Mouse (Mus musculus) limb, embryonic 10.5 days (tissue): Measurements from ENCODE around the gene Zw10. TPM values are rescaled to one million over a fixed set of nuclear protein-coding genes. Genes with fewer than 3 reads are reported as not detected.

Source experiments
- DNase-seq: peaks from one replicate; pipeline ENCODE4 v3.0.0-alpha.2; 2017; ENCODE audit warnings: low spot score
- H3K27ac ChIP-seq: fragments of 300-500 bp; sonication (generic); 2 replicates; pipeline ENCODE4 v1.5.1; 2016; ENCODE audit warnings: mild to moderate bottlenecking
- H3K27me3 ChIP-seq: fragments of 300-500 bp; sonication (generic); 2 replicates; pipeline ENCODE4 v1.6.1; 2016; ENCODE audit warnings: low read depth, mild to moderate bottlenecking; ENCODE audit not compliant: poor library complexity, severe bottlenecking
- H3K36me3 ChIP-seq: fragments of 300-500 bp; sonication (generic); 2 replicates; pipeline ENCODE4 v1.6.1; 2016; ENCODE audit warnings: mild to moderate bottlenecking, moderate library complexity
- H3K4me1 ChIP-seq: fragments of 300-500 bp; sonication (generic); 2 replicates; pipeline ENCODE4 v1.6.1; 2016
- H3K4me3 ChIP-seq: fragments of 300-500 bp; sonication (generic); 2 replicates; pipeline ENCODE4 v1.5.1; 2016; ENCODE audit warnings: mild to moderate bottlenecking, moderate library complexity
- H3K9me3 ChIP-seq: fragments of 300-500 bp; sonication (generic); replicated peaks from 2 replicates; pipeline ENCODE4 v1.6.1; 2016; ENCODE audit warnings: mild to moderate bottlenecking
- WGBS: fragments of 180-500 bp; shearing (Covaris S2); methylation state at CpG from one replicate; pipeline ENCODE4 v1.1.7; 2016; 5-methylcytosine and 5-hydroxymethylcytosine counted together
- polyA plus RNA-seq: library from polyadenylated mRNA; unstranded; fragments of >200 nt; fragmentation: Nextera tagmentation; extraction: Ambion mirVana; gene quantifications from 2 replicates; pipeline ENCODE4 v1.2.1, GENCODE M21; 2016

Zw10 gene
- polyA plus RNA-seq, 1 experiment from 2014 or later = 57.9 TPM

DNA sequence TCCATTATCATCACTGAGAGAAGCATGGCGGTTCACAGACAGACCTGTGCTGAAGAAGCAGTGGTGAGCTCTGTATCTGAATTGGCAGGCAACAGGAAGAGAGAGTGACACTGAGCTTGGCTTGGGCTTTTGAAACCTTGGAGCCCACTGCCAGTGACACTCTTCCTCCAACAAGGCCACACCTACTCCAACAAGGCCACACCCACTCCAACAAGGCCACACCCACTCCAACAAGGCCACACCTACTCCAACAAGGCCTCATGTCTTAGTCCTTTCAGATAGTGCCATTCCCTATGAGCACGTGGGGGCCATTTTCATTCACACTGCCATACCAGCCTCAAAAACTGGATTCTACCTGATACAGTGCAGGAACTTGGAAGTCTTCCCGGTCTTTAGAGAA, 43.5 kb downstream of the Zw10 start:
- WGBS = 94% methylated on average over 3 of the region's 3 CpGs
- DNase-seq = no peak
- H3K9me3 ChIP-seq = no peaks in the 10 kb centered on the region
- no peak overlapping the region for H3K27ac ChIP-seq
- no peak overlapping the region for H3K4me3 ChIP-seq
- H3K36me3 ChIP-seq = no peaks in the 10 kb centered on the region
- no peaks in the 10 kb centered on the region for H3K4me1 ChIP-seq
- H3K27me3 ChIP-seq = no peaks in the 10 kb centered on the region

DNA sequence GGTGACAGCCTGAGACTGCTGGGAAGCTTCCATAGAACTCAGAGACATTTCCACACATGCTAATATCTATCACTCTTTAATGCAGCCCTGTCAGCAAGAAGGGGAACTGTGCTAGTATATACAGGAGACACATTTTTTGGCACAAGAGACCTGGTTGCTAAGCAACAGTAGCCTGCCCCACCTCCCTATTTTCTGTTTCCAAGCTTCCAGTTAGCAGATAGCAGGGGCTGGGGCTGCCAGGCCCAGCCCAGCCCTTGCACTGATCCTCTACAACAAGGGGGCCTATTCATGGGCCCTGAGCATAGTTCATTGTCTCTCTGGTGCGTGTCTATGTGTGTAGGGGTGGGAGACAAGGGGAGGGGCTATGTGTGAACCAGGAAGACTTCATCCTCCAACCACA, 46.9 kb downstream of the Zw10 start:
- WGBS = 63% methylated on average over 1 of the region's 1 CpGs
- no peak overlapping the region for H3K27ac ChIP-seq
- H3K27me3 ChIP-seq = no peaks in the 10 kb centered on the region
- H3K4me3 ChIP-seq = no peak overlapping the region
- DNase-seq = no peak
- H3K4me1 ChIP-seq = no peaks in the 10 kb centered on the region
- H3K36me3 ChIP-seq = no peaks in the 10 kb centered on the region
- no peaks in the 10 kb centered on the region for H3K9me3 ChIP-seq

DNA sequence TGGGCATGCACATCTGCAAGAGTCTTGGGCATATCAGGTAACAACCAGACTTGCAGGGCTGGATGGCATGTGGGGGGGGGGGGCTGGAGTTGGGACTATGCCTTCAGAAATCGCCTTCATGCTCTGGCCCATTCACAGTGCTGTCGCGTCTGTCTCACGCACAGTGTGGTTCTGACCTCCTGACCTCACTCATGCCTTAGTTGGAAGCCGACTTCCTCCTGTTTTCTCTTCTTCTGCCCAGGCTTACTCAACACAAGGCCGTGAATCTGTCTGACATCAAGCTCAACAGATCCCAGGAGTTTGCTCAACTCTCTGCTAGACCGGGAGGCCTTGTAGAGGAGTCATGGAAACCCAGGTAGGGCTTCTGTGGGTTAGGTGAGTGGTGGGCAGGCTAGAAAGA, 53.7 kb downstream of the Zw10 start:
- WGBS = 40% methylated on average over 7 of the region's 7 CpGs
- no peaks in the 10 kb centered on the region for H3K27me3 ChIP-seq
- H3K27ac ChIP-seq = no peak overlapping the region
- DNase-seq = no peak
- H3K4me3 ChIP-seq = no peak overlapping the region
- H3K9me3 ChIP-seq = no peaks in the 10 kb centered on the region
- no peaks in the 10 kb centered on the region for H3K36me3 ChIP-seq
- H3K4me1 ChIP-seq = peaks cover 7% of the 10 kb centered on the region

DNA sequence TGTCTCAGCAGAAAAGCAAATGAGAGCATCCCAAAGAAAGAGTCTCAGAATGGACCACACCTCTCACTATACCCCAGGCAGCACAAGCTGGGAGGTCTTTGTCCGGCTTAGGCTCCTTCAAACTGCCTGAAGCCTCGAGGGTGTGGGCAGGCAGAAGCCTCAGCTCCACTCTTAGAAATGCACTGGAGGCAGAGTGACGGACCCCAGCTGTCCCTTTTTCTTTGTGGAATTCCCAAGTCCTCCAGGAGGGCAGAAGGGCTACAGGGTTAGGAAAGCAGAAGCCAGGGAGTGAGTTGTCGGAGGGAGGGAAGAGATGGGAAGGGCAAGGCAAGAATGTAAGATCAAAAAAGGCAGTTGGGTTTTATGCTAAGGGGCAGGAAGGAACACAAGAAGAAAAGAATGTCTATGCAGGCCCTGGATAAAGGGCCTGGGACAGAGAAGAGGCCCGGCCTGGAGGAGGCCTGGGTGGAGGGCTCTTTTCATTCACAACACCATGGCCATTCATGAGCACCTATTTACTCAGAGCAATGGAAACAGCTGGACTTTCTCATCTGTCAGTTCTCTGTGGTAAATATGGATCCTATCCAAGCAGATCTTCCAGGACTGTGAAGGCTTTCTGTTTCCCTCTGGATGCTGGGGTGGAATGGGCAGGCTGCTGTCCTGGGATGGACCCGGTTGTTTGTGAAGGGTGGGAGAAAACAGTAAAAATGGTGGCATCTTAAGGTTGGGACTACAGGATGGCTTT, 55.2 kb downstream of the Zw10 start:
- WGBS = 63% methylated on average over 6 of the region's 6 CpGs
- Histone ChIP-seq H3K4me1 (peaks cover 7% of the 10 kb centered on the region), H3K36me3 (no peaks in the 10 kb centered on the region), H3K9me3 (no peaks in the 10 kb centered on the region), H3K4me3 (no peak overlapping the region), H3K27ac (no peak overlapping the region), H3K27me3 (no peaks in the 10 kb centered on the region)
- DNase-seq = no peak

DNA sequence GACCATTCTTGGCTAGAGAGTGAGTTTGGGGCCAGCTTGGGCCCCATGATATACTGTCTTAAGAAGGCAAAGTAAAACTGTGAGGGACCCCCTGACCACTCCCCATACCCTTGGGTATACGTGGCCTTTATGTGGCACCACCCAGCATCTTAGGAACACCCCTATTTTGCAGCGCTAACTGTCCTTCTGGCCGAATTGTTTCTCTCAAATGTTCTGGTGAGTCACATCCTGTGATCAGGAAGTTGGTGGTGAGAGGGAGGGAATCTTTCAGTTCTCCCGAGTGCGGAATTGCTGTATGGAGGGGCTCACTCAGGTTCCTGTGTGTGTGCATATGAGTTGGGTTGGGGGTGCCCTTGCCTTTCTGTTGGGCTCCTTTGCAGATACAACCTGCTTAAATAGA, 55.9 kb downstream of the Zw10 start:
- DNase-seq = no peak
- 85% methylated on average over 5 of the region's 5 CpGs for WGBS
- no peak overlapping the region for H3K27ac ChIP-seq

DNA sequence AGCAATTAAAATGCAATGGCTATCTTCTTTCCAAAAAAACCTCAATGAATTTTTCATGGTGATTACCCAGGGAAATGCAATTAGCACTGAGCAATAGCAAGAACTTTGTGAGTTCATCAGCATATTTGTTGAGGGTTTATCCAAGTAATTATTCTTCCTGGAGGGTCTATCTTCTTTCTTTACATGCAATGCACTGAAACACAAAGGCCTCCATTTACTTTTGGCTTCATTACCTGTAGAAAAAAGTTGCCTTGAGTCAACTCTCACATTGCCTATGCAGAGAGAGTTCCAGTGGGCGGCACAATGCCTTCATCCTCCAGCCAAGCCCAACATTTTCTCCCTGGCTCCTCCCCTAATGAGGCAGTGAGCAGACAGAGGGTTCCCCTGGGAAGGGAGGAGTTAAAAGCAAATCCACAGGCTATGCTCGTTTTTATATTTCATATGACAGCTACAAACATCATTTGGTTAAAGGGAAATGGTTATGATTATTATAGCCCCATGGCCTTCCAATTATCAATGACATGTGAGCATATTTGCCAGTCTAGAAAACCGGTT, 62.9 kb downstream of the Zw10 start:
- no peak for DNase-seq
- no peaks in the 10 kb centered on the region for H3K27me3 ChIP-seq
- 62% methylated on average over 3 of the region's 3 CpGs for WGBS
- H3K36me3 ChIP-seq = no peaks in the 10 kb centered on the region
- no peaks in the 10 kb centered on the region for H3K9me3 ChIP-seq
- H3K27ac ChIP-seq = no peak overlapping the region
- H3K4me1 ChIP-seq = no peaks in the 10 kb centered on the region
- H3K4me3 ChIP-seq = no peak overlapping the region

More for the DNA sequence above, 55.9 kb downstream of the Zw10 start:
- no peak overlapping the region for H3K4me3 ChIP-seq
- H3K4me1 ChIP-seq = peaks cover 7% of the 10 kb centered on the region
- no peaks in the 10 kb centered on the region for H3K36me3 ChIP-seq
- no peaks in the 10 kb centered on the region for H3K27me3 ChIP-seq
- no peaks in the 10 kb centered on the region for H3K9me3 ChIP-seq

DNA sequence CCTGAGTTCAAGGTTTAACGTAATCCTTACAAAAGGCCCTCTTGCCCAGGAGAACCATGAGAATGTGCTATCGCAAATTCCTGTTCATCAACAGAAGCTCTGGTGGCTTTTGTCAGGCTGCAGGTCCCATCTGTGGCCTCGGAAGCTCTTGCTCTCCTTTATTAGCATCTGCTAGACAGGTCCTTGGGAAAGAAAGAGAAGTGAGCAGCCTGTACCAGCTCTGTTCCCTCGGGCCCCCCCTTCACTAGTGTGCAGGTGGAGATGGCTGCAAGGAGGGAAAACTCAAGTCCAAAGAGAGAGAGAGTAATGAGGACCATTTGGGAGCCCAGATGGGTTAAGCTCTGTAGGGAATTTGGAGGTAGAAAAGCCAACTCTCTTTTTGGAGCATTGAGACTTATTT, 64.3 kb downstream of the Zw10 start:
- no peak for DNase-seq
- no peaks in the 10 kb centered on the region for H3K9me3 ChIP-seq
- WGBS = 84% methylated on average over 4 of the region's 4 CpGs

DNA sequence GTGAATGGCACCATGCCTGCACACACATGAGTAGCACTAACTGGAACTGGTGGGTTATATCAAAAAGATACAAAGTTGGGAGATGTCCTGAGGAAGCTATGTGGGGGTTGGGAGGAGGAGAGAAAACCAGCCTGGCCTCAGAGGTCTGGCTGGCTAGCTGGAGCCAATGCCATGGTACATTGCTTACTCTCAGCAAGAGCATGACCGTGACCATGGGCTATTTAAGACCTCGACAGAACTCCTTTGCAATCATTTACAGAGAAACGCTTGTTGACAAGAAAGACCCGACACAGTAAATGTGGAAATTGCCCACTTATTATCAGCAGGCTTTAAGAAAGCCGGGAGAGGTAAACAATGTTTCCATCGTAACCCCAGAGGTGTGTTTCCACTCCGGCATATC, 70.3 kb downstream of the Zw10 start:
- H3K36me3 ChIP-seq = no peaks in the 10 kb centered on the region
- DNase-seq = no peak
- WGBS = 75% methylated on average over 7 of the region's 7 CpGs
- H3K27me3 ChIP-seq = no peaks in the 10 kb centered on the region
- no peaks in the 10 kb centered on the region for H3K9me3 ChIP-seq
- no peaks in the 10 kb centered on the region for H3K4me1 ChIP-seq
- no peak overlapping the region for H3K27ac ChIP-seq
- no peak overlapping the region for H3K4me3 ChIP-seq

More for the DNA sequence above, 64.3 kb downstream of the Zw10 start:
- Histone ChIP-seq H3K4me3 (no peak overlapping the region), H3K36me3 (no peaks in the 10 kb centered on the region), H3K4me1 (no peaks in the 10 kb centered on the region), H3K27me3 (no peaks in the 10 kb centered on the region), H3K27ac (no peak overlapping the region)

Other genes with a start within 250 kb of the Zw10 start
- 19.7 and 29.3 TPM in 2 replicates for gene Zbtb16, start 219.4 kb upstream of the Zw10 start, polyA plus RNA-seq
- 0.30 and 0.34 TPM in 2 replicates for gene Htr3a, start 144.5 kb upstream of the Zw10 start, polyA plus RNA-seq
- gene Htr3b, start 90.6 kb upstream of the Zw10 start, polyA plus RNA-seq = not detected in 2 replicates
- 44.6 and 45.6 TPM in 2 replicates for gene Usp28, start 70.2 kb upstream of the Zw10 start, polyA plus RNA-seq
- not detected in 2 replicates for gene Tmprss5, start 25.6 kb downstream of the Zw10 start, polyA plus RNA-seq
- not detected in 2 replicates for gene Gm4894, start 194.9 kb downstream of the Zw10 start, polyA plus RNA-seq